ENCODE assay signal across 29 mouse cellular contexts in genomic region chr9:86355851-86356250, GRCm38 (mm10).
DNase-seq lines count a peak whose midpoint lies in the region; ATAC-seq and TF ChIP-seq lines count a peak whose summit lies in the region.
"Had no signal": no experiment of that assay in that cellular context is flagged by ENCODE, and none has a peak within 500 bp of the region (broad histone marks: within the 10 kb centered on the region; RNA-seq: fewer than 3 reads in every experiment).

No protein-coding gene starts in this region.

- H3K4me2 ChIP-seq in liver, embryonic 11.5 days, result no peak overlapping the region
- H3K4me2 ChIP-seq: embryonic facial prominence, embryonic 12.5 days; forebrain, embryonic 12.5 days; hindbrain, embryonic 15.5 days; limb, embryonic 13.5 days; liver, embryonic 15.5 days; midbrain, embryonic 15.5 days had no signal

- H3K4me1 ChIP-seq in liver, adult 2 months (ENCODE audit: control insufficient read depth, insufficient read depth, low read length), result peaks cover 3% of the 10 kb centered on the region
- H3K4me1 ChIP-seq in liver, embryonic 11.5 days (replicated peaks; ENCODE audit: control insufficient read depth, insufficient read depth, low read length), result no peaks in the 10 kb centered on the region
- H3K4me1 ChIP-seq: embryonic facial prominence, embryonic 12.5 days; forebrain, embryonic 12.5 days; hindbrain, embryonic 10.5 days; limb, embryonic 13.5 days; liver, embryonic 15.5 days; midbrain, embryonic 10.5 days; midbrain, embryonic 15.5 days had no signal

- H3K27me3 ChIP-seq in liver, adult 2 months (ENCODE audit: control insufficient read depth, insufficient read depth, low read length), result no peaks in the 10 kb centered on the region
- H3K27me3 ChIP-seq in liver, embryonic 11.5 days (replicated peaks; ENCODE audit: control insufficient read depth, insufficient read depth, low read length), result no peaks in the 10 kb centered on the region
- H3K27me3 ChIP-seq: embryonic facial prominence, embryonic 12.5 days; forebrain, embryonic 12.5 days; hindbrain, embryonic 15.5 days; limb, embryonic 13.5 days; liver, embryonic 15.5 days; midbrain, embryonic 15.5 days had no signal

- ATAC-seq in liver, embryonic 11.5 days (replicated peaks; ENCODE audit: low FRiP score), result no peak
- ATAC-seq in megakaryocyte progenitor cell, adult 5-6 weeks (replicated peaks; ENCODE audit: poor library complexity), result peak; percentile 95
- ATAC-seq: CD4-positive, CD25-positive, alpha-beta regulatory T cell, adult 4 months; forebrain, postnatal 0 days; inflammation-experienced regulatory T-cells, adult 6 months; lung, postnatal 0 days; midbrain, embryonic 15.5 days had no signal

- peak; percentile 98 for DNase-seq in liver, adult 2 months (ENCODE audit: extremely low read depth, low read depth, low spot score)
- no peak for DNase-seq in liver, embryonic 11.5 days (ENCODE audit: low spot score)
- DNase-seq in adipocyte (ENCODE audit: low spot score), result peak; percentile 59
- peak; percentile 42 to 61 for DNase-seq in adrenal gland, postnatal 36 days
- DNase-seq in spleen, adult 18-20 months, result no peak
- DNase-seq in left cerebral cortex, postnatal 4 days, result no peak
- DNase-seq: cerebellum, adult 8-10 months; cerebellum, postnatal 36 days; forebrain, postnatal 0 days; heart, postnatal 14 days; kidney, adult 11 months; kidney, postnatal 14 days; right cerebral cortex, adult 18-20 months; thymus, adult 18-20 months; thymus, postnatal 25 days had no signal

- H3K79me2 ChIP-seq in liver, adult 2 months (ENCODE audit: control insufficient read depth, insufficient read depth, low read length), result no peaks in the 10 kb centered on the region

- TF ChIP-seq CTCF in liver, adult 2 months (IDR thresholded peaks at IDR 0.05; ENCODE audit: low read depth, low read length), result no peak

- H3K4me3 ChIP-seq in liver, adult 2 months (ENCODE audit: insufficient read depth, low read depth, low read length), result no peak overlapping the region
- no peak overlapping the region for H3K4me3 ChIP-seq in liver, embryonic 11.5 days (ENCODE audit: low read depth, low read length)
- H3K4me3 ChIP-seq: embryonic facial prominence, embryonic 12.5 days; forebrain, embryonic 12.5 days; hindbrain, embryonic 10.5 days; hindbrain, embryonic 15.5 days; limb, embryonic 13.5 days; liver, embryonic 15.5 days; midbrain, embryonic 10.5 days; midbrain, embryonic 15.5 days had no signal

- H3K27ac ChIP-seq in liver, adult 2 months (replicated peaks; ENCODE audit: insufficient read depth, low read depth, low read length), result 0 out of 2 replicates have a peak overlapping the region, but pooled peaks have one; percentile 16
- H3K27ac ChIP-seq in liver, embryonic 11.5 days (ENCODE audit: low read depth, low read length), result no peak overlapping the region
- H3K27ac ChIP-seq: embryonic facial prominence, embryonic 12.5 days; forebrain, embryonic 12.5 days; hindbrain, embryonic 10.5 days; hindbrain, embryonic 15.5 days; limb, embryonic 13.5 days; liver, embryonic 15.5 days; macrophage; midbrain, embryonic 10.5 days; midbrain, embryonic 15.5 days; stomach, postnatal 0 days had no signal

- no peaks in the 10 kb centered on the region for H3K9me3 ChIP-seq in liver, embryonic 11.5 days (ENCODE audit: control insufficient read depth, low read length)
- H3K9me3 ChIP-seq: embryonic facial prominence, embryonic 12.5 days; forebrain, embryonic 12.5 days; hindbrain, embryonic 10.5 days; hindbrain, embryonic 15.5 days; limb, embryonic 13.5 days; liver, embryonic 15.5 days; midbrain, embryonic 10.5 days; midbrain, embryonic 15.5 days had no signal

- WGBS in liver, adult 2 months, result 18% methylated on average over 3 of the region's 3 CpGs
- WGBS in liver, embryonic 11.5 days, result 77% methylated on average over 3 of the region's 3 CpGs

- H3K9ac ChIP-seq in liver, adult 2 months (ENCODE audit: low read depth, low read length), result no peak overlapping the region
- no peak overlapping the region for H3K9ac ChIP-seq in liver, embryonic 11.5 days (ENCODE audit: low read depth, low read length)
- H3K9ac ChIP-seq: embryonic facial prominence, embryonic 12.5 days; forebrain, embryonic 12.5 days; forebrain, postnatal 0 days; hindbrain, embryonic 15.5 days; limb, embryonic 13.5 days; liver, embryonic 15.5 days; midbrain, embryonic 15.5 days had no signal

- H3K36me3 ChIP-seq in liver, adult 2 months (ENCODE audit: control insufficient read depth, insufficient read depth, low read length), result no peaks in the 10 kb centered on the region
- H3K36me3 ChIP-seq in liver, embryonic 11.5 days (ENCODE audit: control insufficient read depth, insufficient read depth, low read length), result no peaks in the 10 kb centered on the region
- H3K36me3 ChIP-seq: embryonic facial prominence, embryonic 12.5 days; forebrain, embryonic 12.5 days; hindbrain, embryonic 10.5 days; hindbrain, embryonic 15.5 days; limb, embryonic 13.5 days; liver, embryonic 15.5 days; midbrain, embryonic 10.5 days; midbrain, embryonic 15.5 days had no signal

- TF ChIP-seq POLR2A in liver, adult 2 months (IDR thresholded peaks at IDR 0.05; ENCODE audit: extremely low read depth, insufficient read depth, low read length), result no peak

- intact Hi-C loops in left cerebral cortex, postnatal 4 days (cut with DNase I), result no loop called here

Comparison
In these comparisons a context has a peak if more than half of its experiments do, and no peak if none do; other contexts are left out.
1. DNase-seq: peak in liver, adult 2 months (single experiment), adipocyte (single experiment) and adrenal gland, postnatal 36 days (2 of 2); none in liver, embryonic 11.5 days (single experiment), spleen, adult 18-20 months (0 of 2) and left cerebral cortex, postnatal 4 days (single experiment).